Mouse (Mus musculus): ENCODE data around the gene Urgcp.

- TF ChIP-seq EP300 (IDR thresholded peaks at IDR 0.05; ENCODE audit: low read depth) (no peak), CTCF (IDR thresholded peaks at IDR 0.05; ENCODE audit: low read depth) (no peak)
Observed at GRCm38 (mm10) chr11:5740599-5740964, 21.6 kb downstream of the Urgcp start.
